Mouse (Mus musculus) CH12.LX (cell line): ENCODE data around the gene Tekt3. TPM values are rescaled to one million over a fixed set of nuclear protein-coding genes. Genes with fewer than 3 reads are reported as not detected.

Experiments used
- DNase-seq: peaks from one replicate; pipeline ENCODE4 v3.0.0-alpha.2; 2013; ENCODE audit errors: extremely low read depth
- H3K27ac ChIP-seq: 2 replicates; pipeline ENCODE4 v1.5.1; 2012; ENCODE audit warnings: low read depth, mild to moderate bottlenecking, control low read depth, moderate library complexity; ENCODE audit not compliant: insufficient read depth
- H3K27me3 ChIP-seq: replicated peaks from 2 replicates; pipeline ENCODE3; 2012; ENCODE audit warnings: inconsistent platforms
- H3K36me3 ChIP-seq, 2 experiments: replicated peaks in 1 of 2; 2 replicates each; pipeline versions ENCODE3 to v1.6.1; 2012; ENCODE audit warnings: inconsistent platforms in 1 of 2, low read length in 1 of 2, mild to moderate bottlenecking in 1 of 2, mixed read lengths in 1 of 2, moderate library complexity in 1 of 2; ENCODE audit not compliant: control insufficient read depth in 1 of 2, insufficient read depth in 1 of 2
- H3K4me1 ChIP-seq, 2 experiments: 2 replicates each; pipeline ENCODE4 v1.6.1; 2012; ENCODE audit warnings: inconsistent platforms in 1 of 2, moderate library complexity in 1 of 2; ENCODE audit not compliant: insufficient read depth in 2 of 2, control insufficient read depth in 1 of 2
- H3K4me2 ChIP-seq: 2 replicates; pipeline ENCODE4 v1.6.1; 2012; ENCODE audit warnings: low read depth, mild to moderate bottlenecking, control low read depth; ENCODE audit not compliant: poor library complexity, insufficient read depth, severe bottlenecking
- H3K4me3 ChIP-seq, 3 experiments: fragments of 150-350 bp in 1 of 3; sonication (generic) in 1 of 3; replicated peaks in 1 of 3; 2 replicates each; pipeline versions ENCODE3 to v1.5.1; 2011 to 2012; ENCODE audit warnings: low read depth in 2 of 3, low read length in 2 of 3, mild to moderate bottlenecking in 2 of 3, moderate library complexity in 2 of 3, control low read depth in 1 of 3, improper control_type of control experiment in 1 of 3, inconsistent platforms in 1 of 3, mixed read lengths in 1 of 3; ENCODE audit not compliant: poor library complexity in 1 of 3
- H3K79me2 ChIP-seq: replicated peaks from 2 replicates; pipeline ENCODE4 v1.6.1; 2012; ENCODE audit warnings: mild to moderate bottlenecking, moderate library complexity; ENCODE audit not compliant: control insufficient read depth, poor library complexity, insufficient read depth, severe bottlenecking; ENCODE audit errors: extremely low read depth
- H3K9ac ChIP-seq: 2 replicates; pipeline ENCODE4 v1.6.1; 2012; ENCODE audit warnings: low read depth, mild to moderate bottlenecking, control low read depth, moderate library complexity; ENCODE audit not compliant: insufficient read depth
- H3K9me3 ChIP-seq: replicated peaks from 2 replicates; pipeline ENCODE3; 2012; ENCODE audit warnings: low read length, inconsistent platforms, mixed read lengths
- CHD1 ChIP-seq: IDR thresholded peaks from 2 replicates; pipeline ENCODE4 v1.6.1; 2012; ENCODE audit warnings: low read depth, low read length, improper control_type of control experiment, inconsistent platforms
- CHD2 ChIP-seq: IDR thresholded peaks from 2 replicates; pipeline ENCODE4 v1.6.1; 2011; ENCODE audit warnings: low read length, improper control_type of control experiment
- CTCF ChIP-seq, 2 experiments: IDR thresholded peaks in 1 of 2; conservative IDR thresholded peaks in 1 of 2; 2 replicates each; pipeline ENCODE4 v1.5.1; 2011 to 2012; ENCODE audit warnings: low read depth in 2 of 2, low read length in 2 of 2, improper control_type of control experiment in 1 of 2, inconsistent platforms in 1 of 2, mild to moderate bottlenecking in 1 of 2, moderate library complexity in 1 of 2
- EP300 ChIP-seq: IDR thresholded peaks from 2 replicates; pipeline ENCODE4 v1.6.1; 2011; ENCODE audit warnings: low read length, improper control_type of control experiment
- GABPA ChIP-seq: IDR thresholded peaks from 2 replicates; pipeline ENCODE4 v1.6.1; 2012; ENCODE audit warnings: low read depth, low read length, improper control_type of control experiment, inconsistent platforms; ENCODE audit not compliant: insufficient replicate concordance
- IRF4 ChIP-seq: IDR thresholded peaks from 2 replicates; pipeline ENCODE4 v1.6.1; 2014; ENCODE audit warnings: low read depth, mild to moderate bottlenecking, inconsistent platforms, low read length, improper control_type of control experiment
- JUND ChIP-seq: conservative IDR thresholded peaks from 2 replicates; pipeline ENCODE4 v1.6.1; 2011; ENCODE audit warnings: low read depth, low read length, improper control_type of control experiment
- KAT2A ChIP-seq: IDR thresholded peaks from 2 replicates; pipeline ENCODE4 v1.6.1; 2012; ENCODE audit warnings: low read length, improper control_type of control experiment, inconsistent platforms; ENCODE audit not compliant: insufficient replicate concordance
- MAX ChIP-seq: IDR thresholded peaks from 2 replicates; pipeline ENCODE4 v1.6.1; 2011; ENCODE audit warnings: low read length, improper control_type of control experiment
- MXI1 ChIP-seq: IDR thresholded peaks from 2 replicates; pipeline ENCODE4 v1.6.1; 2011; ENCODE audit warnings: mild to moderate bottlenecking, low read depth, low read length, improper control_type of control experiment
- MYC ChIP-seq: IDR thresholded peaks from 2 replicates; pipeline ENCODE4 v1.6.1; 2011; ENCODE audit warnings: low read depth, mild to moderate bottlenecking, improper control_type of control experiment, low read length
- NELFE ChIP-seq: IDR thresholded peaks from 2 replicates; pipeline ENCODE4 v1.6.1; 2011; ENCODE audit warnings: low read depth, low read length, improper control_type of control experiment
- PAX5 ChIP-seq: IDR thresholded peaks from 2 replicates; pipeline ENCODE4 v1.6.1; 2012; ENCODE audit warnings: low read length, inconsistent platforms, mixed read lengths
- POLR2AphosphoS2 ChIP-seq: IDR thresholded peaks from 2 replicates; pipeline ENCODE4 v1.6.1; 2011; ENCODE audit warnings: low read depth, low read length, improper control_type of control experiment
- RCOR1 ChIP-seq: conservative IDR thresholded peaks from 2 replicates; pipeline ENCODE4 v1.6.1; 2012; ENCODE audit warnings: low read depth, mild to moderate bottlenecking, inconsistent platforms, low read length, improper control_type of control experiment
- TCF12 ChIP-seq: IDR thresholded peaks from 2 replicates; pipeline ENCODE4 v1.6.1; 2014; ENCODE audit warnings: low read depth, mild to moderate bottlenecking, inconsistent platforms, low read length, improper control_type of control experiment
- ZNF384 ChIP-seq: IDR thresholded peaks from 2 replicates; pipeline ENCODE4 v1.6.1; 2012; ENCODE audit warnings: low read depth, low read length, improper control_type of control experiment, inconsistent platforms
- dilution Hi-C: fragments of 300-500 bp; cut with MboI; formaldehyde crosslinking; loops from 2 replicates; pipeline ENCODE4 v1.14.3; 2020; ENCODE audit warnings: low sequenced_read_pairs; ENCODE audit not compliant: extremely low pct_unique_long_range_greater_than_20kb, extremely low pct_ligation_motif_present
- in situ Hi-C: fragments of 300-500 bp; cut with MboI; formaldehyde crosslinking; loops from 3 replicates; pipeline ENCODE4 v1.14.3; 2019; ENCODE audit warnings: low sequenced_read_pairs, low pct_ligation_motif_present, low pct_unique_long_range_greater_than_20kb, mixed read lengths
- polyA plus RNA-seq: library from polyadenylated mRNA; unstranded; fragments of >175 nt; gene quantifications from 2 replicates; pipeline ENCODE4 v1.2.1, GENCODE M21; 2012; ENCODE audit warnings: low read depth; ENCODE audit not compliant: insufficient read length
- total RNA-seq, 2 experiments: library from RNA; depleted of rRNA; stranded (reverse); fragments of 300-350 nt in 1 of 2; fragments of >200 nt in 1 of 2; gene quantifications; 2 replicates each; pipeline ENCODE4 v1.2.3; 2012 to 2014

The Tekt3 gene
- total and polyA plus RNA-seq, 3 experiments, result not detected

DNA sequence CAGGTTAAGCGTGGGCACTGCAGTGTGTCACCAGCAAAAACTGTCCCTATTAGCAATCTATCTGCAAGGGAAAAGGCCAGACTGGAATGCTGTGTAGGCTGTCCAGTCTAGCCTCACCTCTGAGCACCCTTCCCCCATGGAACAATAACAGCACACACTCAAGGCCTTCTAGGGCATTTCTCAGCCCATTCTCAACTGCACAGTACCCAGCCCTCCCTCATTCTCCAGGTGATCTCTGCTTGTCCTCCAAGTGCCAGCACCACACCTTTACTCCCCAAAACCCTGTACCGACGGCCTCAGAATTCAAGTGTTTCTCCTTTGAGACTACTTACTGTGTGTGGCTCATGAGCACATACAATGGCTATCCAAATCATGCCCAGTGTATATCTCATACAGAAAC lies 33.3 kb upstream of the Tekt3 start:
- no peak overlapping the region for H3K9ac ChIP-seq
- in situ Hi-C loops, result no loop called here
- no peak for DNase-seq
- H3K4me2 ChIP-seq, result no peak overlapping the region
- H3K27me3 ChIP-seq, result no peaks in the 10 kb centered on the region
- no peak overlapping the region for H3K27ac ChIP-seq
- H3K4me3 ChIP-seq, result no peak overlapping the region
- H3K9me3 ChIP-seq, result no peaks in the 10 kb centered on the region
- dilution Hi-C loops, result no loop called here
- H3K79me2 ChIP-seq, result no peaks in the 10 kb centered on the region
- TF ChIP-seq MXI1 (no peak), POLR2AphosphoS2 (no peak), KAT2A (no peak), PAX5 (no peak), EP300 (no peak), IRF4 (no peak), ZNF384 (no peak), CHD2 (no peak), MAX (no peak), TCF12 (no peak), MYC (no peak), CTCF (conservative IDR thresholded peaks at IDR 0.05 in 1 of 2, IDR thresholded peaks at IDR 0.05 in 1 of 2; ENCODE audit: low read depth in 2 of 2, low read length in 2 of 2) (no peak), NELFE (no peak)
- H3K4me1 ChIP-seq, result peaks cover 2 to 3% of the 10 kb centered on the region in 2 experiments; a peak in 1 of 4 replicates
- H3K36me3 ChIP-seq, result no peaks in the 10 kb centered on the region

DNA sequence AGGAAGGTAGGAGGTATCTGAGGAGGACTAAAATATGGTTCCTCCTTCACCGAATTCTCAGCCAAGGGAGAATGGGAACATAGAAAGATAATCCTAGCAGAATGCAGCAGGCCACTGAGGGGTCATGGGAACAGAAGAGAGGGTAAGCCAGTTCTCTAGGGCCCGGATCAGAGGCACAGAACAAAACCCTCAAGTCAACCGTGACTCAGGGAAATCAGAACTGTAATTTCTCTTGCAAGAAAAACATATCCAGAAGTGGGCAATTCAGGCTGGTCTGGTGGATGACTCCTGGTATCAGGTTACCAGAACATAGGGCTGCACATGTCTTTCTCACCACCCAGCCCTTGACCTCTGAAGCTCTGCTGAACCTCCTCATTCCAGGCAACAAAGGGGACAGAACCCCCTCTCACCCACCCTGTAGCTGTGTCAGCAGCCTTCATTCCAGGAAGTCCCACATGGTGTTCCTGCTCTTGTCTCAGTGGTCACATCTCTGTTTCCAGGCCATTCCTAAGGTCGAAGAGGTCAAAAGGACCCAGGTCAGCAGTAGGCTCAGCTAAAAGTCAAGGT lies 32.2 kb upstream of the Tekt3 start:
- Histone ChIP-seq H3K9me3 (no peaks in the 10 kb centered on the region), H3K27me3 (no peaks in the 10 kb centered on the region), H3K9ac (no peak overlapping the region), H3K36me3 (no peaks in the 10 kb centered on the region), H3K27ac (no peak overlapping the region), H3K79me2 (no peaks in the 10 kb centered on the region), H3K4me3 (no peak overlapping the region), H3K4me1 (0 out of 4 replicates have a peak, but pooled peaks cover 0 to 2% of the 10 kb centered on the region in 2 experiments), H3K4me2 (no peak overlapping the region)
- no peak for DNase-seq
- in situ Hi-C loops (no loop called here), dilution Hi-C loops (no loop called here)
- TF ChIP-seq GABPA (no peak), RCOR1 (no peak), CHD1 (no peak), JUND (no peak)
